Mouse (Mus musculus): Measurements from ENCODE around the gene Tnp2. TPM values are rescaled to one million over a fixed set of nuclear protein-coding genes. Genes with fewer than 3 reads are reported as not detected.

Gene Tnp2
- 0.95 TPM for polyA plus RNA-seq (2017; shearing (Covaris generic))

DNA sequence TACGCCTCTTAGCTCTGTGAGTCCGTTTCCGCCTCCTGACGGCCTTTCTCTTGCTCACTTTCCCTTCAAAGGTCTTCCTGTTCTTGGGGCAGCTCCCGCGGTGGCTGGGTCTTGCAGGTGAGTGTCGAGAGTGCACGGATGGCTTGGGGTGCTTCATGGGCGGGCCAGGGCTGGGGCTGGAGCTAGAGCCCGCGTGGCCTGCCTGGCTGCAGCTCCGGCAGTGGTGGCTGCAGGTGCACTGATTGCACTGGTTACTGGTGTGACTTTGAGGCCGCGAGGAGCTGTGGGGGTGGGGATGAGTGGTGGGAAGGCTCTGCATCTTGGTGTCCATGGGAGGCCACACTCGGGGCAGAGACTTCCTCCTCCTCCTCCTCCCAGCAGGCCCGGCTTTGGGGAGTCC lies at the start of gene Tnp2:
Gene Tnp2 (minus strand): TSS at position 390 of the 400 bp plus-strand sequence.

DNA sequence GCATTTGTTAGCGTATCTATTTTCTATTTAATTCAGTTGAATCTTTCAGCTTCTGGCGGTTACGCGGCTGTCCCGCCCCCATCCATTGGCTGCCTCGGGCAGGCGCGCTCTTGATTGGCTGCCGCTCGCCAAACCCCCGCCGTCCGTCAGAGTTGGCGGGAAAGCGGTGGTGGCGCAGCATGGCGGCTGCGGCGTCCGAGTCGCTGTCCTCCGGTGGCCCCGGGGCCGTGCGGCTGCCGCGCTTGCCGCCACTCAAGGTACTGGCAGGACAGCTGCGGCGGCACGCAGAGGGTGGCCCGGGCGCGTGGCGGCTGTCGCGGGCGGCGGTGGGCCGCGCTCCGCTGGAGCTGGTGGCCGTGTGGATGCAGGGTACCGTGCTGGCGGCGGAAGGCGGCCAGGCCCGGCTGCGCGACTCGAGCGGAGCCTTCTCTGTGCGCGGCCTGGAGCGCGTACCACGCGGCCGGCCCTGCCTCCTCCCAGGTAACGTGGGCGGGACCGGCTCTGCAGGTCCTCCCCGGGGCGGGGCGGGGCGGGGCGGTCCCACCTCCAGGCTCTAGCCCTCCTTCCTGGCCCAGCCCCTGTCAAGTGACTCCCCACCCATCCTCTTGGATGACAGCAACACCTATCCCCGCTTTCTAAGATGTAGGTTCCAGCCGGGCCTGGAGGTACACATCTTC lies 46.6 kb upstream of the Tnp2 start, which contains the start of gene Rmi2:
Gene Rmi2 (plus strand): TSS at position 149 of the 677 bp plus-strand sequence.

GRCm38 (mm10) chr16:10812865-10813371 lies 24.5 kb upstream of the Tnp2 start, which contains the start of gene Gm11172:
Gene Gm11172 (plus strand): TSS chr16:10812915.

GRCm38 (mm10) chr16:10805789-10806527 lies 17.5 kb upstream of the Tnp2 start, which contains the start of gene Prm1:
Gene Prm1 (minus strand): TSS chr16:10805839.

GRCm38 (mm10) chr16:10796034-10796433 lies 7.6 kb upstream of the Tnp2 start, which contains the start of gene Prm2:
Gene Prm2 (minus strand): TSS chr16:10796134.

DNA sequence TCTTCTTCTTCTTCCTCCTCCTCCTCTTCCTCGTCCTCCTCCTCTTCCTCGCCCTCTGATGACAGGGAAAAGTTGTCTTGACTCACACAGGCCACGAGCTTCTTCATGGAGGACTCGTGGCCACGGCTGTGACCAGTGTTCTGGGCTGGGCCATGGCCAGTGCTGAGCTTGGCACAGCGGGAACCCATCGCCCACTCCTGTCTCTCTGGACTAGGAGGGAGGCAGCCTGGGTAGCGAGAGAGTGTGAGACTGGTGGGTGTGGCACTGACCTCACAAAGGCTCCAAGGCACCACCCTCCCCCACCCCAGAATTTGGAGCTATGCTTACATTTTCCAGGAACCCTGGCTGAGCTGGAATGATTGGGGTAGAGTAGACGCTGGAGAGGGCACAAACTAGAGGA lies 2.2 kb upstream of the Tnp2 start, which contains the start of gene Prm3:
Gene Prm3 (minus strand): TSS at position 213 of the 400 bp plus-strand sequence.

DNA sequence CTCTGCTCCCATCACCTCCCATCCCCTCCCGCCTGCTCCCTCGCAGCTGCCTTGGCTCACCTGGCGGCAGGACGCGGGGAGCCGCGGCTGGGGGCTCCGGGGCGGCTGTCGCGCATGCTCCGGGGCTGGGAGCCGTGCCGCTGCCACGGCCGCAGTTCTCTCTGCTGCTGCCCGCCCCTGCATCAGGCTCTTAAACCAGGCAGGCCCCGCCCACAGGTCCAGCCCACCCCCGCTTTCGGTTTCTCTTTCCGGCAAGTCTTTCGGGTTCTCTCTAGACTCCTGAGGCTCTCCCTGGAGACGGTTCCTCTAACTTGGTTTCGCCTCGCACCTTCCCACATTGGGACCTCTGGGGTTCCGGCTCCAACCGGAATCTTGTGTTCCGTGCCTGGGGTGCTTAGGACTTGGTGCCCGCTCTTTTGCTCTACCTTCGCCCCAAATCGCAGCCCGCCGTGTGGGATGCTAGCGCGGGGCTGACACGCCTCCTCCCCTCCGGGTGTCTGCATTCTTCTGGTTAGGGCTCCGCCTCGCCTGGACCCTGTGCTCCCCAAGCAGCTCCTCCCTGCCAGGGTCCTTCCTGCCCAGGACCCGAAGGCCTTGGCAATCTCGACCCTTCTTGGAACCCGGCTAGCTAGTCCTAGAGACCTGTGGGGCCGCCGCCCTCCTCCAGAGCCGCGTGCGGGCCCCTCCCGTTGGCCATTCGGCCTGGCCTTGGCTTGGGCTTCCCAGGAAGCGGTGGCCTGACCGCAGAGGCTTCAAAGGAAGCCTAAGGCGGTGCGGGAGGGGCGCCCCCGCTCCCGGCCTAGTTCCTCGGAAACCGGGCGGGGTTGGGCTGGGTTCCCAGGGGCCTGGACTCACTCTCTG lies 2.9 kb downstream of the Tnp2 start, which contains the start of gene Socs1:
Gene Socs1 (minus strand): TSS at position 166 of the 861 bp plus-strand sequence.

Other genes starting within 250 kb of the Tnp2 start
- 13.6 TPM for gene Dexi, start 245.6 kb downstream of the Tnp2 start, polyA plus RNA-seq (2017; shearing (Covaris generic))
- 19.5 TPM for gene Clec16a, start 243.3 kb downstream of the Tnp2 start, polyA plus RNA-seq (2017; shearing (Covaris generic))
- gene Socs1, start 3.1 kb downstream of the Tnp2 start, polyA plus RNA-seq (2017; shearing (Covaris generic)), result 46.6 TPM
- gene Prm3, start 2.3 kb upstream of the Tnp2 start, polyA plus RNA-seq (2017; shearing (Covaris generic)), result not detected
- gene Prm2, start 7.5 kb upstream of the Tnp2 start, polyA plus RNA-seq (2017; shearing (Covaris generic)), result not detected
- 1.1 TPM for gene Prm1, start 17.2 kb upstream of the Tnp2 start, polyA plus RNA-seq (2017; shearing (Covaris generic))
- gene Gm11172, start 24.3 kb upstream of the Tnp2 start, polyA plus RNA-seq (2017; shearing (Covaris generic)), result not detected
- 3.4 TPM for gene Rmi2, start 46.4 kb upstream of the Tnp2 start, polyA plus RNA-seq (2017; shearing (Covaris generic))

Data from effector memory CD4-positive, alpha-beta T cell, adult 5 months (primary cell).